Comparison of ENCODE assay signal across 21 mouse cellular contexts in the genomic region with DNA sequence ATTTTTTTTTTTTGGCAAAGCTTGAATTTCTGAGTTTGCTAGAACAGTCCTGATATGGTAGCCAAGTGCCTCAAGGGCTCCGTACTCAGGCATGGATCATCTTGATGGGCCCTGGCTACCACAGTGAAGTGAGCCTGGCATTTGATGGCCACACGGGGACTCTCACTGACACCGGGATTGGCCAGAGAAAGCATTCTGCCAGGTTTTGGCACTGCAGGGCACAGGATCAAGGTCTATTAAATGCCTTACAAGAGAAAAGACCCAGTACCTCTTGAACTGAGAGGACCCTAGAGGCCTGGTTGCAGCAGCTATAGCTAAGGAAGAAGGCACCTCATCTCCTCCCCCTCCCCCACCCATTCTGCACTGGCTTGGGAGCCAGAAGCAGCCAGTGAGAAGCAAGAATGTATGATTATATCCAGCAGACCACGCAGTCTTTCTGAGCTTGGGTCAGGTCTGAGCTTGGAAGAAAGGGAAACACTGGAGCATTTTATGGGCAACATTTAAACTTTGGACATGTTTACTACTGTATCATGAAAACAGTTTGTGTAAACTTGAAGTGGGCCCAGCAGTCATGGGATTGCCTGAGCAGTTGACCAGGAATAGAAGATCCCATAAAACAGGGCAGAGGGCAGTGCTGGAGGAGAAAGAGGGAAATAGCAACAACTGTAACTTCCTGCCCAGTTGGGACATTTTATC.
DNase-seq lines count a peak whose midpoint lies in the region; ATAC-seq and TF ChIP-seq lines count a peak whose summit lies in the region.
"Had no signal": no experiment of that assay in that cellular context is flagged by ENCODE, and none has a peak within 500 bp of the region (broad histone marks: within the 10 kb centered on the region; RNA-seq: fewer than 3 reads in every experiment).

No protein-coding gene starts in this region.

- peak overlapping the region; percentile 65 for H3K27ac ChIP-seq in cerebellum, adult 2 months (ENCODE audit: insufficient read depth, low read length)
- no peak overlapping the region for H3K27ac ChIP-seq in intestine, embryonic 15.5 days
- 0 out of 2 replicates have a peak overlapping the region, but pooled peaks have one; percentile 19 for H3K27ac ChIP-seq in kidney, embryonic 15.5 days
- H3K27ac ChIP-seq in limb, embryonic 12.5 days, result 0 out of 2 replicates have a peak overlapping the region, but pooled peaks have one; percentile 41
- H3K27ac ChIP-seq in gastrocnemius, adult 2 months, result no peak overlapping the region
- H3K27ac ChIP-seq: embryonic facial prominence, embryonic 13.5 days; heart, adult 2 months; heart, embryonic 15.5 days; hindbrain, embryonic 10.5 days; layer of hippocampus, adult 2 months; neural tube, embryonic 13.5 days had no signal

- no peaks in the 10 kb centered on the region for H3K9me3 ChIP-seq in intestine, embryonic 15.5 days
- H3K9me3 ChIP-seq in kidney, embryonic 15.5 days (replicated peaks), result no peaks in the 10 kb centered on the region
- H3K9me3 ChIP-seq in limb, embryonic 12.5 days, result 0 out of 2 replicates have a peak, but pooled peaks cover 5% of the 10 kb centered on the region
- H3K9me3 ChIP-seq: embryonic facial prominence, embryonic 13.5 days; heart, embryonic 15.5 days; neural tube, embryonic 13.5 days had no signal

- no peaks in the 10 kb centered on the region for H3K36me3 ChIP-seq in intestine, embryonic 15.5 days
- H3K36me3 ChIP-seq in kidney, embryonic 15.5 days, result no peaks in the 10 kb centered on the region
- no peaks in the 10 kb centered on the region for H3K36me3 ChIP-seq in limb, embryonic 12.5 days
- H3K36me3 ChIP-seq: embryonic facial prominence, embryonic 13.5 days; G1E; heart, embryonic 15.5 days; hindbrain, embryonic 10.5 days; neural tube, embryonic 13.5 days had no signal

- no peak overlapping the region for H3K4me2 ChIP-seq in intestine, embryonic 15.5 days (replicated peaks)
- H3K4me2 ChIP-seq in kidney, embryonic 15.5 days, result no peak overlapping the region
- no peak overlapping the region for H3K4me2 ChIP-seq in limb, embryonic 12.5 days
- H3K4me2 ChIP-seq: embryonic facial prominence, embryonic 13.5 days; heart, embryonic 15.5 days; neural tube, embryonic 13.5 days had no signal

- H3K27me3 ChIP-seq in cerebellum, adult 2 months (ENCODE audit: control insufficient read depth, insufficient read depth, low read length), result no peaks in the 10 kb centered on the region
- no peaks in the 10 kb centered on the region for H3K27me3 ChIP-seq in intestine, embryonic 15.5 days (replicated peaks)
- no peaks in the 10 kb centered on the region for H3K27me3 ChIP-seq in kidney, embryonic 15.5 days
- no peaks in the 10 kb centered on the region for H3K27me3 ChIP-seq in limb, embryonic 12.5 days
- H3K27me3 ChIP-seq: embryonic facial prominence, embryonic 13.5 days; heart, embryonic 15.5 days; neural tube, embryonic 13.5 days had no signal

- 0 out of 2 replicates have a peak, but pooled peaks have one; percentile 2 for TF ChIP-seq CTCF in cerebellum, adult 2 months (IDR thresholded peaks at IDR 0.05; ENCODE audit: borderline replicate concordance, insufficient read depth, low read depth, low read length)
- no peak for TF ChIP-seq CTCF in gastrocnemius, adult 2 months (IDR thresholded peaks at IDR 0.05)

- TF ChIP-seq POLR2A in cerebellum, adult 2 months (IDR thresholded peaks at IDR 0.05; ENCODE audit: borderline replicate concordance, insufficient read depth, low read length), result no peak

- no peak overlapping the region for H3K9ac ChIP-seq in intestine, embryonic 15.5 days
- H3K9ac ChIP-seq in kidney, embryonic 15.5 days, result no peak overlapping the region
- H3K9ac ChIP-seq in limb, embryonic 12.5 days (replicated peaks), result peak overlapping the region; percentile 8; the same call in 1 of the 2 replicates
- H3K9ac ChIP-seq: embryonic facial prominence, embryonic 13.5 days; heart, embryonic 15.5 days; liver, postnatal 0 days; neural tube, embryonic 13.5 days had no signal

- WGBS in cerebellum, adult 2 months, result 12% methylated on average over 4 of the region's 4 CpGs
- 70% methylated on average over 4 of the region's 4 CpGs for WGBS in intestine, embryonic 15.5 days
- WGBS in kidney, embryonic 15.5 days, result 68% methylated on average over 4 of the region's 4 CpGs
- 72% methylated on average over 4 of the region's 4 CpGs for WGBS in limb, embryonic 12.5 days

- peak in 1 of 2 experiments; percentile 52 for DNase-seq in cerebellum, adult 2 months
- DNase-seq in cerebellum, postnatal 4 days (ENCODE audit: low spot score in 2 of 2), result no peak
- no peak for DNase-seq in gastrocnemius, adult 2 months
- DNase-seq in testis, postnatal 14 days (ENCODE audit: low spot score), result no peak
- DNase-seq: heart, adult 2 months; liver; liver, postnatal 0 days; lung, postnatal 14 days; thymus, postnatal 14 days had no signal

- H3K4me3 ChIP-seq in cerebellum, adult 2 months (replicated peaks; ENCODE audit: insufficient read depth, low read depth, low read length), result no peak overlapping the region
- H3K4me3 ChIP-seq in intestine, embryonic 15.5 days (replicated peaks), result no peak overlapping the region
- no peak overlapping the region for H3K4me3 ChIP-seq in kidney, embryonic 15.5 days (replicated peaks)
- no peak overlapping the region for H3K4me3 ChIP-seq in limb, embryonic 12.5 days (replicated peaks)
- H3K4me3 ChIP-seq in gastrocnemius, adult 2 months, result no peak overlapping the region
- H3K4me3 ChIP-seq: embryonic facial prominence, embryonic 13.5 days; heart, adult 2 months; heart, embryonic 15.5 days; hindbrain, embryonic 10.5 days; layer of hippocampus, adult 2 months; neural tube, embryonic 13.5 days had no signal

- intact Hi-C loops in gastrocnemius, adult 2 months (cut with DNase I), result no loop called here

- ATAC-seq in intestine, embryonic 15.5 days, result 0 out of 2 replicates have a peak, but pooled peaks have one; percentile 41
- ATAC-seq in kidney, embryonic 15.5 days (replicated peaks; ENCODE audit: low FRiP score), result 0 out of 2 replicates have a peak, but pooled peaks have one; percentile 46
- ATAC-seq in limb, embryonic 12.5 days (ENCODE audit: insufficient number of reproducible peaks, insufficient read depth, low FRiP score, low TSS enrichment, low read depth), result no peak
- no peak for ATAC-seq in granulocyte monocyte progenitor cell, adult 5-6 weeks (replicated peaks; ENCODE audit: poor library complexity, severe bottlenecking)
- ATAC-seq: CD4-positive, CD25-positive, alpha-beta regulatory T cell, adult 4 months; forebrain, embryonic 16.5 days; liver, postnatal 0 days had no signal

- peaks cover 31% of the 10 kb centered on the region for H3K4me1 ChIP-seq in cerebellum, adult 2 months (ENCODE audit: control insufficient read depth, insufficient read depth, low read length)
- 0 out of 2 replicates have a peak, but pooled peaks cover 5% of the 10 kb centered on the region for H3K4me1 ChIP-seq in intestine, embryonic 15.5 days (replicated peaks)
- H3K4me1 ChIP-seq in kidney, embryonic 15.5 days, result peaks cover 6% of the 10 kb centered on the region; the same call in 1 of the 2 replicates
- peaks cover 28% of the 10 kb centered on the region for H3K4me1 ChIP-seq in limb, embryonic 12.5 days (replicated peaks)

Comparison
In these comparisons a context has a peak if more than half of its experiments do, and no peak if none do; other contexts are left out.
1. H3K27ac ChIP-seq: peak in cerebellum, adult 2 months (single experiment), kidney, embryonic 15.5 days (single experiment) and limb, embryonic 12.5 days (single experiment); none in intestine, embryonic 15.5 days (single experiment) and gastrocnemius, adult 2 months (single experiment).
2. ATAC-seq: peak in intestine, embryonic 15.5 days (single experiment) and kidney, embryonic 15.5 days (single experiment); none in limb, embryonic 12.5 days (single experiment) and granulocyte monocyte progenitor cell, adult 5-6 weeks (single experiment).